Mouse (Mus musculus): ENCODE measurements at regions not wholly inside any gene's neighbourhood (a gene's known extent, or its start where the extent isn't known, plus 50 kb on each side); places are given as distances from the start of the nearest gene placed in this dataset.

GRCm38 (mm10) chr2:166340196-166340595 lies 184.7 kb upstream of the Sulf2 start:
- Histone ChIP-seq H3K9me3 (replicated peaks) (no peaks in the 10 kb centered on the region), H3K4me3 (no peak overlapping the region), H3K4me2 (no peak overlapping the region), H3K36me3 (ENCODE audit: poor library complexity, severe bottlenecking) (no peaks in the 10 kb centered on the region), H3K9ac (no peak overlapping the region), H3K27me3 (peaks cover 21% of the 10 kb centered on the region), H3K4me1 (peaks cover 21% of the 10 kb centered on the region), H3K27ac (no peak overlapping the region)
- ATAC-seq = no peak
- 94% methylated on average over 9 of the region's 9 CpGs for WGBS

DNA sequence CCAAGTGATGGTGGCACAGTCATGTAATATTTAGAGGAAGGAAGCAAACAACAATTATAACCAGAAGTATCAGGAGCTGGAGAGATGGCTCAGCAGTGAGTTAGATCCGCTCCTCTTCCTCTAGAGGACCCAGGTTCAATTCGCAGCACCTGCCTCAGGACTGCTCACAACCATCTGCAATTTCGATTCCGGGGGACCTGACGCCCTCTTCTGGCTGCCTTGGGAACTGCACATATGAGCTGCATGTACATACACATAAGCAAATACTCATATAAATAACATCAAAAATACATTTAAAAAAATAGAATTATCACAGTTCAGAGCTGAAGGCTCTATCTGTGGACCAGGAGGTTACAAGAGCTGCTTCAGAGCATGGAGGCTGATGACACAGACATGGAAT lies 184.0 kb upstream of the Sulf2 start:
- no peak for ATAC-seq
- Histone ChIP-seq H3K27me3 (peaks cover 13% of the 10 kb centered on the region), H3K4me1 (peaks cover 19% of the 10 kb centered on the region), H3K36me3 (ENCODE audit: poor library complexity, severe bottlenecking) (no peaks in the 10 kb centered on the region), H3K4me2 (no peak overlapping the region), H3K9ac (no peak overlapping the region), H3K4me3 (no peak overlapping the region), H3K9me3 (replicated peaks) (no peaks in the 10 kb centered on the region), H3K27ac (no peak overlapping the region)
- WGBS = 87% methylated on average over 5 of the region's 5 CpGs

GRCm38 (mm10) chr2:166338396-166339085 lies 183.1 kb upstream of the Sulf2 start:
- 67% methylated on average over 11 of the region's 11 CpGs for WGBS

DNA sequence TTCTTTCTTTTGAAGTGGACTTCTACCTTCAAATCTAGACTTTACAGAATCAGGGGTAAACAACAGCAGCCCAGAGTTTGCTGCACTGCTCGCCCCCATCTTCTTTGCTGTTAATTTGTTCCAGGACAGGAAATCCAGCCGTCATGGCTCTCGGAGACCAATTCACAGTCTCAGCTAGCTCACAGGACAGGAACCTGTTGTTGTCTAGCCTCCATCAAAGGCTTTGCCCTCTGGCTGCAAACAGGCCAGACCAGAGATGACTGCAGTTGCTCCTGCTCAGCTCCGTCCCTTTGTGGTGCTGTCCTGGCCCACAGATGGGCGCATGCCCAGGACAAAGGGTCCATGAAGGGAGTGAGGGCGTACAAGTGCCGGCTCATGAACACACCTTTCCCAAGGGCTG lies 182.2 kb upstream of the Sulf2 start:
- Histone ChIP-seq H3K4me3 (no peak overlapping the region), H3K4me2 (no peak overlapping the region), H3K9me3 (replicated peaks) (no peaks in the 10 kb centered on the region), H3K27me3 (no peaks in the 10 kb centered on the region), H3K4me1 (peaks cover 8% of the 10 kb centered on the region), H3K27ac (no peak overlapping the region), H3K36me3 (ENCODE audit: poor library complexity, severe bottlenecking) (no peaks in the 10 kb centered on the region), H3K9ac (no peak overlapping the region)
- no peak for ATAC-seq
- WGBS = 60% methylated on average over 7 of the region's 7 CpGs

More at GRCm38 (mm10) chr2:166338396-166339085, 183.1 kb upstream of the Sulf2 start:
- no peak for ATAC-seq
- peaks cover 6% of the 10 kb centered on the region; the same call in 1 of the 2 replicates for H3K27me3 ChIP-seq
- H3K4me2 ChIP-seq = no peak overlapping the region
- H3K4me3 ChIP-seq = no peak overlapping the region
- no peak overlapping the region for H3K9ac ChIP-seq
- no peak overlapping the region for H3K27ac ChIP-seq
- no peaks in the 10 kb centered on the region for H3K36me3 ChIP-seq (ENCODE audit: poor library complexity, severe bottlenecking)
- H3K4me1 ChIP-seq = peaks cover 11% of the 10 kb centered on the region
- H3K9me3 ChIP-seq (replicated peaks) = no peaks in the 10 kb centered on the region

DNA sequence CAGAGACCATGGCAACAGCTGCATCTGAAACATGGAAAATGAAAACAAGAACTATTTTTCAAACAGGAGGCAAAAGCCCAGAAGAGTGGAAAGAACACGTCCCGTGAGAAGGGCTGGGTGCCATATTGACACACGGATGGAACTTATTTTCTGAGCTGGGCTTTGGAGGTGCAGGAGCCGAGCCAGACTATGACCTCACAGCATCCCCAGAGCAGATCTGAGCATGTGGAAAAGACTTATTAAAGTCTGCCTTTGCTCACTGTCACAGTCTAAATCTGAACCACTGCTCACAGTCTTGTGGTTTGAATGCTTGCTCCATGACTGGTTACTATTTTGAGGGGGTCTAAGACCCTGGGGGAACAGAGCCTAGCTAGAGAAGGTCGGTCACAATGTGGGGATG lies 180.2 kb upstream of the Sulf2 start:
- 92% methylated on average over 5 of the region's 5 CpGs for WGBS
- H3K36me3 ChIP-seq (ENCODE audit: poor library complexity, severe bottlenecking) = no peaks in the 10 kb centered on the region
- no peak overlapping the region for H3K4me3 ChIP-seq
- H3K9me3 ChIP-seq (replicated peaks) = no peaks in the 10 kb centered on the region
- H3K4me1 ChIP-seq = no peaks in the 10 kb centered on the region
- no peak overlapping the region for H3K27ac ChIP-seq
- no peaks in the 10 kb centered on the region for H3K27me3 ChIP-seq
- no peak overlapping the region for H3K4me2 ChIP-seq
- ATAC-seq = no peak
- no peak overlapping the region for H3K9ac ChIP-seq

GRCm38 (mm10) chr2:166334559-166334958 lies 179.1 kb upstream of the Sulf2 start:
- no peak overlapping the region for H3K4me2 ChIP-seq
- no peaks in the 10 kb centered on the region for H3K27me3 ChIP-seq
- no peak overlapping the region for H3K9ac ChIP-seq
- no peaks in the 10 kb centered on the region for H3K36me3 ChIP-seq (ENCODE audit: poor library complexity, severe bottlenecking)
- no peak overlapping the region for H3K27ac ChIP-seq
- H3K4me1 ChIP-seq = no peaks in the 10 kb centered on the region
- H3K4me3 ChIP-seq = no peak overlapping the region
- WGBS = 78% methylated on average over 7 of the region's 7 CpGs
- ATAC-seq = no peak
- no peaks in the 10 kb centered on the region for H3K9me3 ChIP-seq (replicated peaks)

GRCm38 (mm10) chr2:166333818-166334217 lies 178.4 kb upstream of the Sulf2 start:
- H3K9me3 ChIP-seq (replicated peaks) = no peaks in the 10 kb centered on the region
- H3K36me3 ChIP-seq (ENCODE audit: poor library complexity, severe bottlenecking) = no peaks in the 10 kb centered on the region
- H3K4me1 ChIP-seq = no peaks in the 10 kb centered on the region
- 77% methylated on average over 4 of the region's 4 CpGs for WGBS
- no peaks in the 10 kb centered on the region for H3K27me3 ChIP-seq
- H3K27ac ChIP-seq = no peak overlapping the region
- H3K4me2 ChIP-seq = no peak overlapping the region
- no peak overlapping the region for H3K9ac ChIP-seq
- no peak for ATAC-seq
- no peak overlapping the region for H3K4me3 ChIP-seq

GRCm38 (mm10) chr2:166332748-166333417 lies 177.4 kb upstream of the Sulf2 start:
- WGBS = 77% methylated on average over 13 of the region's 13 CpGs

GRCm38 (mm10) chr2:166331192-166331591 lies 175.7 kb upstream of the Sulf2 start:
- no peaks in the 10 kb centered on the region for H3K4me1 ChIP-seq
- no peak overlapping the region for H3K4me2 ChIP-seq
- H3K27ac ChIP-seq = no peak overlapping the region
- H3K36me3 ChIP-seq (ENCODE audit: poor library complexity, severe bottlenecking) = no peaks in the 10 kb centered on the region
- no peaks in the 10 kb centered on the region for H3K9me3 ChIP-seq (replicated peaks)
- no peak overlapping the region for H3K9ac ChIP-seq
- peaks cover 5% of the 10 kb centered on the region; the same call in 1 of the 2 replicates for H3K27me3 ChIP-seq
- H3K4me3 ChIP-seq = no peak overlapping the region
- WGBS = 92% methylated on average over 4 of the region's 4 CpGs
- no peak for ATAC-seq

More at GRCm38 (mm10) chr2:166332748-166333417, 177.4 kb upstream of the Sulf2 start:
- no peak overlapping the region for H3K4me3 ChIP-seq
- H3K4me1 ChIP-seq = no peaks in the 10 kb centered on the region
- H3K27me3 ChIP-seq = no peaks in the 10 kb centered on the region
- no peaks in the 10 kb centered on the region for H3K36me3 ChIP-seq (ENCODE audit: poor library complexity, severe bottlenecking)
- no peak overlapping the region for H3K9ac ChIP-seq
- H3K9me3 ChIP-seq (replicated peaks) = no peaks in the 10 kb centered on the region
- H3K4me2 ChIP-seq = no peak overlapping the region
- ATAC-seq = no peak
- no peak overlapping the region for H3K27ac ChIP-seq

DNA sequence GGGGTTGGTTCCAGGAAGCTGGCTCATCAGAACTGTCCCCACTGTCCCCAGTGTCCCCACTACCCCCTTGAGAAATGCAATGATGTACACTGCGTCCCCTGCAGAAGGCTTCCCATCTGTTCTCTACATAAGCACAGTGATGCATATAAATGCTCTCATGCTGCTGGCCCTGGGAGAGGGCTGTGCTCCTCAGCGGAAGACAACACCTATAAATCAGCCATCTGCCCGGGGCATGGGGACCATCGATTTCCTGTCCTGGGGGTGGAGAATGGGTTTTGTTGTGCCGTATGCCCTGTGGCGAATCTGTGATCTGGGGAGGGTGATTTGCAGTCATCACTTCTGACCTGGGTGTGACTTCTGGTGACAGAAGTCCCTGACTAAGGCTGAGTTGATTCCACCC lies 174.9 kb upstream of the Sulf2 start:
- Histone ChIP-seq H3K36me3 (ENCODE audit: poor library complexity, severe bottlenecking) (no peaks in the 10 kb centered on the region), H3K4me2 (no peak overlapping the region), H3K27me3 (peaks cover 5% of the 10 kb centered on the region; the same call in 1 of the 2 replicates), H3K27ac (no peak overlapping the region), H3K9me3 (replicated peaks) (no peaks in the 10 kb centered on the region), H3K4me3 (no peak overlapping the region), H3K4me1 (no peaks in the 10 kb centered on the region), H3K9ac (no peak overlapping the region)
- no peak for ATAC-seq
- WGBS = 81% methylated on average over 6 of the region's 6 CpGs

DNA sequence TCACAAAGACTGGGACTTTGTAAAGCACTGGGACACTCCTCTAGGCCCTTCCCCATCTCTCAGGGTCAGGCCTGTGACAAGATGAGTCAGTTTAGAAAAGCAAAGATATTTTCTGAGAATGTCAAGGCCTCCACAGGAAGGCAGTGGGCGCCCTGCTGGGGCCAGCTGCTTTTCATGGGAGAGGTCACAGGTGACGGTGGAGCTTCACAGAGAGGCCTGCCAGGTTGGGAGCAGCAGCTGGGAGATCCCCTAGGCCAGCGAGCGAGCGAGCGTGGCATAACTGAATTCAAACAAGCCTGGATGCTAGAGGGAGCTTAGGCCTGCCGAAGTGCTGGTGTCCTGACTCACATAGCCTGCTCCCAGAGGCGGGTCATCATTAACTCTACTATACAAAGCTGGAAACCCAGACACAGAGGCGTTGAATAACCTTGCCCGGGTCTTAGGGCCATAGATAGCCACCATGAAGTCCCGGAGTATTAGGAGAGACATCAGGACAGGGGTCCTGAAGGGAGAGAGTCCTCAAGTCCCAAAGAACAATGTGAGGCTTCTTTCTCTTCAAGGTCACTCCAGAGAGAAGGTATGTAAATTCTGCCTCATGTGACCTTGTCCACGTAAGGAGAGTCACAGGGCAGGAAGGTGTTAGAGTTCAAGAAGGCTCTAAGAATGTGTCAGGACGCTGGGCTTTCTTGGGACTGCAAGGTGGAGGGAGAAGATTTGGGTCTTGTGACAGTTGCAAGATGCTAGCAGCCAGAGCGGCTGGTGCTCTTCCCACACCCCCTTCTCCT lies 174.3 kb upstream of the Sulf2 start:
- Histone ChIP-seq H3K4me2 (no peak overlapping the region), H3K27ac (no peak overlapping the region), H3K9ac (no peak overlapping the region), H3K27me3 (peaks cover 5% of the 10 kb centered on the region; the same call in 1 of the 2 replicates), H3K36me3 (ENCODE audit: poor library complexity, severe bottlenecking) (no peaks in the 10 kb centered on the region), H3K4me1 (peaks cover 3% of the 10 kb centered on the region; the same call in 1 of the 2 replicates), H3K4me3 (no peak overlapping the region), H3K9me3 (replicated peaks) (no peaks in the 10 kb centered on the region)
- no peak for ATAC-seq
- WGBS = 79% methylated on average over 14 of the region's 14 CpGs

DNA sequence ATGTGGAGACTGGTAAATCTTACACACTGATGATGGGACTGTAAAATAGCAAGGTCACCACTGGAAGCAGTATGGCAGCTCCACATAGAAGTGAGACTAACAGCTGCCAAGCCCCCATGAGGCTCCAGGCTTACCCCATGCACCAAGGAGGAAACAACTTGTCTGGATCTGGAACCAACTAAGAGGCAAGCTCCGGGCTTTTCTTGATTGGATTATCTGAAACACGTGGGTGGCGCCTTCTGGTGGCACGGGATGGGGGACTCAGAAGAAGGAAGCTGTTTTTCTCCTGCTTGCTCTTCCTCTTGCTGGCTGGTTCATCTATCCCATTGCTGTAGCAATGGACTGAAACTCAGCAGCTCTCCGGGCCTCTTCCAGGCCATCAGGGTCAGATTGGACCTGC lies 171.5 kb upstream of the Sulf2 start:
- Histone ChIP-seq H3K36me3 (ENCODE audit: poor library complexity, severe bottlenecking) (no peaks in the 10 kb centered on the region), H3K4me1 (peaks cover 14% of the 10 kb centered on the region), H3K9ac (no peak overlapping the region), H3K27me3 (peaks cover 8% of the 10 kb centered on the region; the same call in 1 of the 2 replicates), H3K4me3 (no peak overlapping the region), H3K9me3 (replicated peaks) (no peaks in the 10 kb centered on the region), H3K27ac (no peak overlapping the region), H3K4me2 (no peak overlapping the region)
- no peak for ATAC-seq
- WGBS = 78% methylated on average over 5 of the region's 5 CpGs
